Mouse (Mus musculus): ENCODE results near the gene Grm4.

GRCm38 (mm10) chr17:27560926-27561480, 39.8 kb upstream of the Grm4 start:
- TF ChIP-seq CTCF (IDR thresholded peaks at IDR 0.05; ENCODE audit: insufficient read depth, low read depth, low read length) (no peak), POLR2A (IDR thresholded peaks at IDR 0.05; ENCODE audit: insufficient read depth, low read depth, low read length) (no peak)

Measured in olfactory bulb, adult 2 months (tissue).